Mouse (Mus musculus): Measurements from ENCODE around the gene Nucb1. TPM values are rescaled to one million over a fixed set of nuclear protein-coding genes. Genes with fewer than 3 reads are reported as not detected.
"Not testable (repeated sequence)": the region's sequence is repeated elsewhere in the genome, so short reads cannot be mapped to it uniquely, and the experiment has no call there.

Gene Nucb1
- total RNA-seq, 2 experiments from 2014 or later, result 59.1 to 199 TPM

GRCm38 (mm10) chr7:45525809-45526473 lies 15.7 kb upstream of the Nucb1 start, which contains the start of the genes Ppp1r15a and Plekha4:
Gene Ppp1r15a (minus strand): TSS chr7:45526268.
Gene Plekha4 (plus strand): TSS chr7:45526330.
- ATAC-seq (ENCODE audit: poor library complexity, severe bottlenecking), result peak; percentile 77

DNA sequence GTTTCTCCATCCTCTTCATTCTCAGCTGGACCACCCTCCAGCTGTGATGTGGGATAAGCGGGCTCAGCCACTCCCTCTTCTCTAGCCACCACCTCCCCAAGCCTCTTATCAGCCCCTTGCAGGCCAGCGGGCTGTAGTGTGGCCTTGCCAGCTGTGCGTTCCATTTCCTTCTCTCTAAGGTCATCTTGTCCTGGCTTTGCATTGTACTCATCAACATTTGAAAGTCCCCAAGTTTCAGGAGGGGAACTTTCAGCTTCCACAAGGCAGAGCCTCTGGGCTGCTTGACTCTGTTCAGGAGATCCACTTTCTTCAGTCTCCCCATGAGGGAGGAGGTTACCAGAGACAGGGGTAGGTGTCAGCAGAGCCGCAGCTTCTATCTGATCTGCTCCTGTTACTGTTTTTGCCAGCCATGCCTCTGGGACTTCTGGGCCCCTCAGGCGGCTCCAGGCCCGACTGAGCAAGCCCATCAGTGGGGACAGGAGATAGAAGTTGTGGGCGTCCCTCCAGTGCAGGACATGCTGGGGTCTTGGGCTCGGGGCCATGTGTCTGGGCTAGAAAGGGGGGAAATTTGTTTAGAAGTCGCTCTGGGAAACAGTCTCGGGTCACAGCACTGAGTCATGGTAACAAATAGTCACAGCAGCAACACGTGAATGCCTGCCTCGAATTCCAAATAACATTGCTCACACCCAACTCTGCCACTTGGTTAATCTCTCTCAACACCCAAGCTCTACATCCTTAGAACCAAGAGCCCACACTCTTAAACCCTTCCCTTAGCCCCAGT lies 14.8 kb upstream of the Nucb1 start:
- 0 out of 2 replicates have a peak, but pooled peaks have one; percentile 17 for ATAC-seq (ENCODE audit: poor library complexity, severe bottlenecking)

DNA sequence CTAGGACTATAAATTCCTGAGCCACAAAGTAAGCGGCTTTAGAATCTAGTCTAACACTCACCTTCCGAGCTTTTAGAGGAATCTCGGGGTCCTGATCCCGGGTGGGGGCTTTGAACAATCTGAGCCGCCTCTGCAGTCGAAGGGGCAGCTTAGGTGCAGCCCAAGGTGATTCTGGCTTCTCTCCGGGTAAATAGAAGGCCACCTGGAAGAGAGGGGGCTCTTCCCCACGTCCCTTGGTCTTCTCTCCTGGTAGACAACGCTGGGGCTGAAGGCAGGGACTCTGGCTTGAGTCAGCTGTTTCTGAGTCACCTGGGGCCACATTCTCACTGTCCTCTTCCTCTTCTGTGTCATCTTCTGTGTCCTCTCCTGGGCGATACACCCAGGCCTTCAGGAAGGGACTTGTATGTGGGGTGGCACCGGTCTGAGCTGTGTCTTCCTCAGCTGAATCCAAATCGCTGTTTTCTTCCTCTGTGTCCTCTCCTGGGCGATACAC lies 13.5 kb upstream of the Nucb1 start:
- ATAC-seq (ENCODE audit: poor library complexity, severe bottlenecking), result no peak

GRCm38 (mm10) chr7:45522957-45523676 lies 12.9 kb upstream of the Nucb1 start:
- ATAC-seq (ENCODE audit: poor library complexity, severe bottlenecking), result no peak

GRCm38 (mm10) chr7:45522194-45522752 lies 12.1 kb upstream of the Nucb1 start:
- ATAC-seq (ENCODE audit: poor library complexity, severe bottlenecking), result no peak

- peak; percentile 65 for ATAC-seq (ENCODE audit: poor library complexity, severe bottlenecking)
Observed at GRCm38 (mm10) chr7:45521728-45522184, 11.6 kb upstream of the Nucb1 start.

DNA sequence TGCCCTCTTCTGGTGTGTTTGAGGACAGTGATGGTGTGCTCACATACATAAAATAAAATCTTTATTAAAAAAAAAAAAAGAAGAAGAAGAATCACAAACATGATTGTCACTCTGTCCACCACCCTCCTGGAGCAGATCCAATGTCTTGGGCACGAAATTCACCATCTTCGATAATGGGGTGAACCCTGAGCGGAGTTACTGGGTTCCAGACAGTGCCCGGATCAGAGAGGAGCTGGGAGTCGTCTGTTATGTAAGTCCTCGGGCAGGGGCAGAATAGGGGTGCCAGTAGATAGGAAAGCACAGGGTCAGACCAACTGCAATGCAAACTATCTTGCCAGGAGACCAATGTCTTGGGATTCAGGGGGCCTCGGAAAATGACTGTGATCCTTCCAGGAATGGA lies 10.4 kb upstream of the Nucb1 start:
- ATAC-seq (ENCODE audit: poor library complexity, severe bottlenecking), result no peak

DNA sequence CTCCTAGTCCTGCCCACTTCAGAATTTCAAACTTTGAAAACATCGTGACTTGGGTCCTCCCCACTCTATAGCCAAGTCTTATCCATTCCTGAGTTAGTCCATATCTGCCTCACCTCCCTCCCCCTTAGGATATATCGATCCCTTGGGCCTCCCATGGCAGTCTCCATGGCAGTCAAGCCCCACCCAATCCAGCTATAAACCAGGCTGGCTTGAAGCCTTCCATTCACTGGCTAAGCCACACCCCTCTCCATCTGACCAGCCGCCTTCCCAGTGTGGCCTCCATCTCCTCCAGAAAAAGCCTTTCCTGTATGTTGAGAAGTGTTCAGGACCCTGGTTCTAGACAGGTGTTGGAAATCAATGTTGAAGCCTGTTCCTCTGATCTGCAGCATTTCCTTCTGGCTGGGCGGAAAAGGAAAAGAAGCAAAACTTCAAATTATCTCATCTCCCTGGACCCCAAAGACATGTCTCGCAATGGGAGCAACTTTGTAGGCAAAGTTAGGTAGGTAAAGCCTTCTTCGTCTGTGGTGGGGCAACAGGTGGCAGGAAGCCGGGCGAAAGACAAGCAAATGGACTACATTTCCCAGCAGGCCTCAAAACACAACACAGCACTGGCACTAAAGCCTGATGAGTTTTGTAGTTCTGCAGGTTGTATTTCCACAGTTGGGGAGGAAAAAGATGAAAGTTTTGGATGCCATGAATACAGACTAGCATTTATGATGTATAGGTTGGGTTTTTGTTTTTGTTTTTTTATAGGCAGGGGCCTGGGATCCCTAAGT lies 9.3 kb upstream of the Nucb1 start:
- no peak for ATAC-seq (ENCODE audit: poor library complexity, severe bottlenecking)

- ATAC-seq (ENCODE audit: poor library complexity, severe bottlenecking), result no peak
Observed at GRCm38 (mm10) chr7:45518618-45519017, 8.4 kb upstream of the Nucb1 start.

DNA sequence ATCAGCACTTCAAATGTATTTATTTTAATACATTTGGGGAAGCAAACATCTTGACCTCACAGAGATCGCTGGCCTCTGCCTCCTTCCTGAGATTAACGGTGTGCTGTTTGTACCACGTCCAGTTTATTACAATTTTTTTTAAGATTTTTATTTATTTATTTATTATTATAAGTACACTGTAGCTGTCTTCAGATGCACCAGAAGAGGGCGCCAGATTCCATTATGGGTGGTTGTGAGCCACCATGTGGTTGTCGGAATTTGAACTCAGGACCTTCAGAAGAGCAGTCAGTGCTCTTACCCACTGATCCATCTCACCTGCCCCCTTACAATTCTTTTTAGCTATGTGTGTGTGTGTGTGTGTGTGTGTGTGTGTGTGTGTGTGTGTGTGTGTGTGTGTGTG lies 6.6 kb upstream of the Nucb1 start:
- ATAC-seq (ENCODE audit: poor library complexity, severe bottlenecking), result not testable (repeated sequence)

DNA sequence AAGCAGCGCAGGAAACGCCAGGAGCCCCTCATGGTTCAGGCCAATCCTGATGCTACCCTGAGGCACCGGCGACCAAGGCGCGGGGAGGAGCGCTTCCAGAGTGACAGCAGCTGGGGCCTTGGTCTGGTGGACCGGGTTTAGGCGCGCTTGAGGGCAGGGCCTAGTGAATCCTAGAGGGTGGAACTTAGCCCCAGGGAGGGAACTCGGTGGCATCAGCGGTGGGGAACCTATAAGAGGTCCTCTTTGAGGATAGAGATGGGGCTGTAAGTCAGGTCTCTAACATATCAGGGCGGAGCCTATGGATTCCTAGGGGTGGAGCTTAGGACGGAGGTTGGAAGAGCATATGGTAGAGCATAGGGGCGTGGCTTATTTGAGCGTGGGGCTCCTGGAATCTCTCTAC lies 5.2 kb upstream of the Nucb1 start:
- no peak for ATAC-seq (ENCODE audit: poor library complexity, severe bottlenecking)

DNA sequence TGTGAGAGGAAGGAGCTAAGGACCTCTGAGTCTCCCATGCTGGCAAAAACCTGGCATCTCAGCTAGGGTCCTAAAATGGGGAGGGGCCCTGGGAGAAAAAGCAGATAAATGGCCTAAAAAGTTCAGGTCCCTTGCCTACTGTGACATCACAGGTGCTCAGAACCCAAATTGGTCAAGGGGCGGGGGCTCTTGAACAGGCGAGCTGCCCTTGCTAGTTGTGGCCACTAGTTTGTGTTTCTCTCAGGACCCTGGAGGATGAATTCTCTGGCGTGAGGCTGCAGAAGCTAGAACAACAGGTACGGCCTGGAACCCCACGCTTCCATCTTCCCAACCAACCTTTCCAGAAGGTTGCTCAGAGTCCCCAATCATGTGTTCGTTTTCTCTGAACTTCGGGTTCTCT lies 4.2 kb upstream of the Nucb1 start:
- ATAC-seq (ENCODE audit: poor library complexity, severe bottlenecking), result no peak

DNA sequence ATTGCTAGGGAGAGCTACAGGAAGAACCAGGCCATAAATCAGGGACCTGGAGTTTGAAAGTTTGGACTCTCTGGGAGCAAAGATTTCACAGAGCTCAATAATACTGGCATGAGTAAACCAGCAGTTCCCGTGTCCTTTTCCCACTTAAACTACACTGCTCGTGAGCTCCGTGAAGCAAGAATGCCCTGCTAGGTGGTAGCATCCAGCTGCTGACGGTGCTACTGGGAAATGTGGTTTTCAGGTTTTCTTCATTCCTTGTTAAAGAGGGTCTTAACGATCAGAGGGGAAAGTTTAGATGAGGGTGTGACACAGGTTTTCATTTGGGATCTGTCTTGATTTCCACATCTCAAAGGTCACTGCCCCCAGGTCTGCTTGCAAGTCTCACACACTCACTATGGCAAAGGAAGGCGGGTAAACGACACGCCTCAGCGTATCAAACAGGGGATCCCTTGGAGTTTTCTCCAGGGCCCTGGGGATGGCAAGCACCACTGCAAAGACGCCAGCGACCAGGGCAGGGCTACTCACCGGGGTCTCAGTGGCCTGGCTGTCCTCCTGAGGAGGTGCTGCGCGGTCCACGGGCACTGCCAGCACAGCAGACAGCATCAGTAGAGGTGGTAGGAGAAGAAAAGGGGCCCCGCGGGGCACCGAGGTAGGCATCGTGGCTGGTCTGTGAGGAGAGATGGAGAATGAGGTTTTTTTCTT lies 874 bp downstream of the Nucb1 start:
- ATAC-seq (ENCODE audit: poor library complexity, severe bottlenecking), result 0 out of 2 replicates have a peak, but pooled peaks have one; percentile 4

GRCm38 (mm10) chr7:45508561-45508960 lies 1.6 kb downstream of the Nucb1 start:
- peak; percentile 20; the same call in 1 of the 2 replicates for ATAC-seq (ENCODE audit: poor library complexity, severe bottlenecking)

GRCm38 (mm10) chr7:45507583-45507982 lies 2.6 kb downstream of the Nucb1 start:
- ATAC-seq (ENCODE audit: poor library complexity, severe bottlenecking), result no peak

- no peak for ATAC-seq (ENCODE audit: poor library complexity, severe bottlenecking)
Observed at GRCm38 (mm10) chr7:45498427-45498826, 11.8 kb downstream of the Nucb1 start.

- no peak for ATAC-seq (ENCODE audit: poor library complexity, severe bottlenecking)
Observed at GRCm38 (mm10) chr7:45494548-45494947, 15.7 kb downstream of the Nucb1 start.

- ATAC-seq (ENCODE audit: poor library complexity, severe bottlenecking), result no peak
Observed at GRCm38 (mm10) chr7:45492951-45493350, 17.3 kb downstream of the Nucb1 start.

GRCm38 (mm10) chr7:45492225-45492844 lies 17.9 kb downstream of the Nucb1 start:
- no peak for ATAC-seq (ENCODE audit: poor library complexity, severe bottlenecking)
